Mouse (Mus musculus): ENCODE data around the gene 5730596B20Rik. TPM values are rescaled to one million over a fixed set of nuclear protein-coding genes. Genes with fewer than 3 reads are reported as not detected.

5730596B20Rik gene
- polyA plus RNA-seq, 1 experiment from 2014 or later: 3.0 TPM

DNA sequence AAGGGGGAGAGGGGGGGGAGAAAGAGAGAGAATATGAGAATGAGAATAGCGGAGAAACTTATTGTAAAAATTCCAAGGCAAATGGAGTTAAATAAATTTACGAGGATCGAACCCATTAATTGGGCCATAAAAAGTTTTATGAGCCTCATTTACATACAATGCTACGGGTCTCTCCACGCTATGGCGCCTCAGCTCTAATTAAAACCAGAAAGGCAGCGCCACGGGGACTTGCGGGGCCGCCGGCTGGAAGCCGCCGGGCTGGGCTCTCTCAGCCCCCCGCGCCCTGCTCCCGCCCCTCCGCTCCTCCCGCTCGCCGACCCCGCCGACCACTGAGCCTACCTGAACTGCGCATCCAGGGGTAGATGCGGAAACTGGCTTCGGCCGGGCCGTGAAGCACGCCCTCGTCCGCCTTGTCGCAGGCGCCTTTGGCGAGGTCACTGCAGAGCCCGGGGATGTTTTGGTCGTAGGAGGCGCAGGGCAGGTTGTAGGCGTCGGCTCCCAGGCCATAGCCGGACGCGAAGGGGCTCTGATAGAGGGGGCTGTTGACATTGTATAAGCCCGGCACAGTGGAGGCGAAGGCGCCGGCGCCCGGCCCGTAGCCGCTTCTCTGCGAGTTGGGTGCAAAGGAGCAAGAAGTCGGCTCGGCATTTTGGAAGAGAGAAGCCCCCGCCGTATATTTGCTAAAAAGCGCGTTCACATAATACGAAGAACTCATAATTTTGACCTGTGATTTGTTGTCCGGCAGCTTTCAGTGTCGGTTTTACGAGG is 39.6 kb downstream of the 5730596B20Rik start:
- H3K4me1 ChIP-seq: peaks cover 61% of the 10 kb centered on the region
- peak overlapping the region; percentile 100 for H3K27ac ChIP-seq (replicated peaks)
- H3K27me3 ChIP-seq (replicated peaks): no peaks in the 10 kb centered on the region
- H3K9ac ChIP-seq (replicated peaks): peak overlapping the region; percentile 92
- H3K4me2 ChIP-seq: peak overlapping the region; percentile 85
- WGBS: under 1% methylated on average over 60 of the region's 60 CpGs
- peak; percentile 27; the same call in 1 of the 2 replicates for ATAC-seq (ENCODE audit: low FRiP score)
- H3K36me3 ChIP-seq: no peaks in the 10 kb centered on the region
- H3K9me3 ChIP-seq (replicated peaks): no peaks in the 10 kb centered on the region
- peak overlapping the region; percentile 81 for H3K4me3 ChIP-seq (replicated peaks)

- H3K27me3 ChIP-seq (replicated peaks): no peaks in the 10 kb centered on the region
- ATAC-seq (ENCODE audit: low FRiP score): peak; percentile 85
- peak overlapping the region; percentile 100 for H3K27ac ChIP-seq (replicated peaks)
Observed at GRCm38 (mm10) chr6:52217459-52217768, 40.1 kb downstream of the 5730596B20Rik start.

DNA sequence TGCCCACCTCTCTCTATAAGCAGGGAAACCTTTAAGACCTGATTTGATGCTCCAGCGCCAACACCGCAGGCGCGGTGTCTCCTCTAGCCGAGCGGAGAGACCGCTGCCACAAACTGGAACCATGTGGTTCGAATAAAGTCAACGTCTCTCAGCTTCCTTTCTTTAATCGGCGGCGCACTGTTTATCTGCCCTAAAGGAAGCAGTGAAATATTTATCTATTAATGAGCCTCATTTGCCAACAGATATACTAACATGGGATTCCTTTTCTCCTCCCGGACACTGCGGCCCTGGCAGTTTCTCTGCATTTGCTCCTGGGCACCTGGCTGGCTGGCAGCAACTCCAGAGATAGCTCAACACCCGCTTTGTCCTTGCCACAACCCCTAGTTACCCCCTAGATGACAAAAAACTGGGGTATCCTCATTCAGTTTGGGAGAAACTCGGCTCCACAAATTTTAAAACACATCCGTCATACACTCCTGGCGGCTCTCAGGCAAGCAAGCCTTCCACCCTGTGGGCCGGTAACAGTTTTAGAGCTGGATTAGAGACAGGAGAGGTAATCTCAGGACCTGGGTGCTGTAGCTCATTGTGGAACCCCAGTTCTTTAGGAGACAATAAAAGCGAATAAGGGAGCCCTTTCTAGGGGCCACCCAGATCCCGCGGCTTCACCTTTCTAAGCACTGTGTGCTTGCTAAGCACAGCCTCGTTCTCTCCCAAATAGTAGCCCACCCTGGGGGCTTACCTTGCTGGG is 40.8 kb downstream of the 5730596B20Rik start:
- H3K4me1 ChIP-seq: peaks cover 67% of the 10 kb centered on the region
- peak overlapping the region; percentile 85 for H3K4me2 ChIP-seq
- H3K9me3 ChIP-seq (replicated peaks): no peaks in the 10 kb centered on the region
- H3K27ac ChIP-seq (replicated peaks): peak overlapping the region; percentile 100
- H3K4me3 ChIP-seq (replicated peaks): peak overlapping the region; percentile 81
- H3K9ac ChIP-seq (replicated peaks): peak overlapping the region; percentile 92
- no peak for ATAC-seq (ENCODE audit: low FRiP score)
- H3K27me3 ChIP-seq (replicated peaks): no peaks in the 10 kb centered on the region
- H3K36me3 ChIP-seq: no peaks in the 10 kb centered on the region
- WGBS: 4% methylated on average over 23 of the region's 23 CpGs

More at GRCm38 (mm10) chr6:52217459-52217768, 40.1 kb downstream of the 5730596B20Rik start:
- under 1% methylated on average over 25 of the region's 25 CpGs for WGBS
- Histone ChIP-seq H3K9ac (replicated peaks) (peak overlapping the region; percentile 92), H3K9me3 (replicated peaks) (no peaks in the 10 kb centered on the region), H3K36me3 (no peaks in the 10 kb centered on the region), H3K4me2 (peak overlapping the region; percentile 85), H3K4me3 (replicated peaks) (peak overlapping the region; percentile 81), H3K4me1 (peaks cover 66% of the 10 kb centered on the region)

GRCm38 (mm10) chr6:52218643-52219215 is 41.4 kb downstream of the 5730596B20Rik start:
- Histone ChIP-seq H3K9me3 (replicated peaks) (no peaks in the 10 kb centered on the region), H3K9ac (replicated peaks) (peak overlapping the region; percentile 92), H3K36me3 (no peaks in the 10 kb centered on the region), H3K4me2 (peak overlapping the region; percentile 85), H3K4me3 (replicated peaks) (peak overlapping the region; percentile 81), H3K27ac (replicated peaks) (peak overlapping the region; percentile 100), H3K4me1 (peaks cover 64% of the 10 kb centered on the region), H3K27me3 (replicated peaks) (no peaks in the 10 kb centered on the region)
- ATAC-seq (ENCODE audit: low FRiP score): no peak
- WGBS: 12% methylated on average over 14 of the region's 14 CpGs

GRCm38 (mm10) chr6:52219234-52219942 is 42.1 kb downstream of the 5730596B20Rik start:
- Histone ChIP-seq H3K4me2 (peak overlapping the region; percentile 85), H3K36me3 (no peaks in the 10 kb centered on the region), H3K9me3 (replicated peaks) (no peaks in the 10 kb centered on the region), H3K9ac (replicated peaks) (peak overlapping the region; percentile 84), H3K4me1 (peaks cover 59% of the 10 kb centered on the region), H3K27me3 (replicated peaks) (no peaks in the 10 kb centered on the region), H3K27ac (replicated peaks) (peak overlapping the region; percentile 100), H3K4me3 (replicated peaks) (peak overlapping the region; percentile 81)
- 22% methylated on average over 9 of the region's 9 CpGs for WGBS
- ATAC-seq (ENCODE audit: low FRiP score): no peak

DNA sequence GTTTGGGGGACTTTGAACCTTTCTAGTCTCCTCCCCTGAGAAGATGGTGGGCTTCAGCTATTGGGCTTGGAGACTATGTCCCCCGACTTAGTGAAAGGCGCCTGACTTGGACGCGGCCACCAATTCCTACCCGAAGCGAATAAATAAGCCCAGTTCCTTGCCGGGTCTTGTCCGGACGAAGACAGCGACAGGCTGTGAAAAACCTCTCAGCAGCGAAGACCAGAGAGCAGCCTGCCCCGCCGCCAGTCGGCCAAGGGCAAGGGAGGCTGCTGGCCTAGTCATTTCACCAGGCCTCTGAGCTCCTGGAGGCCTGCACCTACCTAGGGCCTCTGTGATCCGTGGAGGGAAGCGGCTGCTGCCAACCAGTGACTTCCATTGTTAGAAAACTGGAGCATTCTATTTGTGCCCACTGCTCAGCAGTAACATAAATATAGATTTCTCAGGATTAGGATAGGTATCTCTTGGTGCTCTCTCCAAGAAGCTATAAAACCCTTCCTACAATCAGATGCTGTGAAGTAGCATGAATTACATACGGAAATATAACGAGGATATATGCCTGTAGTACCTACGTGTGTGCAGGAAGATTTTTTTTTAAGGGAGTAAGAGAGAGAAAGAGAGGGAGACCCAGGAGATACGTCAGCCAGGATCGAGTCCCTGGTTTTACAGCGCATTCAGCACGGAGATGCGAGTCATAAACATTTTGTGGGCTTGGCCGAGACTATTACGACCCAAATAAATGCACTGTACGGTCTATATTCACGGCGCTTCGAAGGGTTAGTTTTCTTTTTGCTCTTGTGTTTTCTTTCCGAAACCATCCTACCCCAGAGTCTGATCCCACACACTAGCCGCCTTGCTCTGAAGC is 42.9 kb downstream of the 5730596B20Rik start:
- WGBS: 5% methylated on average over 32 of the region's 32 CpGs
- peak overlapping the region; percentile 85 for H3K4me2 ChIP-seq
- H3K27ac ChIP-seq (replicated peaks): peak overlapping the region; percentile 100
- H3K36me3 ChIP-seq: no peaks in the 10 kb centered on the region
- ATAC-seq (ENCODE audit: low FRiP score): no peak
- peak overlapping the region; percentile 65 for H3K4me3 ChIP-seq (replicated peaks)
- H3K4me1 ChIP-seq: peaks cover 54% of the 10 kb centered on the region
- peak overlapping the region; percentile 84 for H3K9ac ChIP-seq (replicated peaks)
- H3K27me3 ChIP-seq (replicated peaks): no peaks in the 10 kb centered on the region
- H3K9me3 ChIP-seq (replicated peaks): no peaks in the 10 kb centered on the region

DNA sequence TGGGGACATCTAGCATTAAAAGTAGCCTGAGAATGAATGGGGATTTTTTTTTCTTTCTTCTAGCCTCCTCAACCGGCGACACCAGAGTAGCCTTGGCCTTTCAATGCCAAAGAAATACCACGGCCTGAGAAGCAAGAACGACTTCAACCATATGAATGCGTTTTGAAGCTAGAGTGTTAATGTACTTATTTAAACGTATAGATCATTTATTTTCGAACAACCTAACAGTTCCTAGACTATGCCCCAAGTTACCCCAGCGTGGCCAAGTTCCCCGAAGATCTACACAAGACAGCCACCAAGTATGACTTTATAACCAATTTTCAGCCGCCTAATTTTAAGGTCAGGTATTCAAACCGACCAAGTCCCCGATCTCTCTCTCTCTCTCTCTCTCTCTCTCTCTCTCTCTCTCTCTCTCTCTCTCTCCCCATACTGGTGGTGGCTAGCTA is 43.6 kb downstream of the 5730596B20Rik start:
- no peak for ATAC-seq (ENCODE audit: low FRiP score)
- H3K27ac ChIP-seq (replicated peaks): peak overlapping the region; percentile 100
- H3K27me3 ChIP-seq (replicated peaks): no peaks in the 10 kb centered on the region
- no peaks in the 10 kb centered on the region for H3K36me3 ChIP-seq
- no peaks in the 10 kb centered on the region for H3K9me3 ChIP-seq (replicated peaks)
- peak overlapping the region; percentile 65 for H3K4me3 ChIP-seq (replicated peaks)
- H3K4me1 ChIP-seq: peaks cover 54% of the 10 kb centered on the region
- 2% methylated on average over 12 of the region's 12 CpGs for WGBS
- H3K9ac ChIP-seq (replicated peaks): peak overlapping the region; percentile 84
- H3K4me2 ChIP-seq: peak overlapping the region; percentile 85

GRCm38 (mm10) chr6:52221337-52221992 is 44.2 kb downstream of the 5730596B20Rik start, which contains the start of gene Hoxa7:
TSS of gene Hoxa7 (minus strand) at chr6:52221854.
- Histone ChIP-seq H3K4me2 (peak within 1 kb of the TSS; percentile 85), H3K4me1 (peaks cover 50% of the 10 kb centered on the region), H3K9ac (replicated peaks) (peak within 1 kb of the TSS; percentile 84), H3K27me3 (replicated peaks) (no peaks in the 10 kb centered on the region), H3K4me3 (replicated peaks) (peak within 1 kb of the TSS; percentile 65), H3K27ac (replicated peaks) (peak within 1 kb of the TSS; percentile 100), H3K36me3 (no peaks in the 10 kb centered on the region), H3K9me3 (replicated peaks) (no peaks in the 10 kb centered on the region)
- under 1% methylated on average over 46 of the region's 46 CpGs for WGBS
- peak; percentile 34 for ATAC-seq (ENCODE audit: low FRiP score)

DNA sequence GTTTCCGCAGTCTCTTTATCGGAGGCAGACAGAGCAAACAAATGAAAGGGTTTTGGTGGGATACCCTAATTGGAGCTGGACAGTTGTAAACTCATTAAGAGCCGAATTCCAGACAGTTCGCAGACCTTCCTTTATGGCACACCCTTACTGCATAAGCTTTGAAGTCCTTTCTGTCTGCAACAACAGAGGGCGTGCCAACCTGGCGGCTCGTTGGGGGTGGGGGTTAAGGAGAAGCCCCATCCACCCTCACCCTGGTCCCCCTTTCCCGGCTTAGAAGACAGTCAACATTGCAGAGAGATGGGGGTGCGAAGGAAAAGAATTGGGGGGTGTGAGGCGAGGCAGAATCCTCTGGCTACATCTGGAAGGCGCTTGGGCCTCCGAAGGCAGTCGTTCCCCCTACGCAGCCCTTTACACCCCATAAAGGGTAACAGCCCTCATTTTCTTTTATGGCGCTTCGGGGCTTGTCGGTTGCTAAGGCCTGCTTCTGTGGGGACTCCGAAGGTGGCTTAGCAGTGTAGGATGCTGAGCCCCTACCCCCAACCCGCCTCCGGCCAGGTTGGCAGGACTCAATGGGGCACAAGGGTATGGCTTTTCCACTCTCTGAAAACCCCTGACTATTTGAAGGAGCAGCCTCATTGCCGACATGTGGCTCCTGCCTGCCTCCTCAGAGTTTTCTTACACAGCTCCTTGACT is 44.8 kb downstream of the 5730596B20Rik start:
- Histone ChIP-seq H3K4me2 (peak overlapping the region; percentile 85), H3K27ac (replicated peaks) (peak overlapping the region; percentile 100), H3K4me3 (replicated peaks) (peak overlapping the region; percentile 65), H3K36me3 (no peaks in the 10 kb centered on the region), H3K9me3 (replicated peaks) (no peaks in the 10 kb centered on the region), H3K9ac (replicated peaks) (peak overlapping the region; percentile 84), H3K27me3 (replicated peaks) (no peaks in the 10 kb centered on the region), H3K4me1 (peaks cover 52% of the 10 kb centered on the region)
- ATAC-seq (ENCODE audit: low FRiP score): no peak
- WGBS: 5% methylated on average over 21 of the region's 21 CpGs

DNA sequence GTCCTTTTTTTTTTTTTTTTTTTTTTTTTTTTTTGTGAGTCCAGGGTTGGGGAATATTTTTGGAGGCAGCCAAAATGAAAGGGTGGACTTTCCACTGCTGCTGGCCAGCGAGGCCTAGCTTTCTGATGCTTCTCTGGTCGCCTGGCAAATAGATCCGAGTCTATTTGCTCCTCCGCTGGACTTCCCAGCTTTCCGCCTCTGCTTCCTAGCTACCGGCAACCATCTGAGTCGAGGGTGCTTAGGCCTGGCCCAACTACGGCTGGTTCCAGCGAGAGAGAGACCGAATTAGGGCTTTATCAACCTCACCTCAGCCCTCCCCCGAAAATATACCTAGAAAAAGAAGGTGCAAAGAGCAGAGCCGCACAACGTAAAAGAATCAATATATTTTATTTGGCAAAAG is 45.4 kb downstream of the 5730596B20Rik start:
- Histone ChIP-seq H3K36me3 (no peaks in the 10 kb centered on the region), H3K27ac (replicated peaks) (peak overlapping the region; percentile 100), H3K4me1 (peaks cover 56% of the 10 kb centered on the region), H3K9me3 (replicated peaks) (no peaks in the 10 kb centered on the region), H3K27me3 (replicated peaks) (no peaks in the 10 kb centered on the region), H3K9ac (replicated peaks) (peak overlapping the region; percentile 84), H3K4me3 (replicated peaks) (peak overlapping the region; percentile 65), H3K4me2 (peak overlapping the region; percentile 85)
- 12% methylated on average over 13 of the region's 13 CpGs for WGBS
- no peak for ATAC-seq (ENCODE audit: low FRiP score)
